ENCODE assay signal across 8 mouse cellular contexts in the genomic region with DNA sequence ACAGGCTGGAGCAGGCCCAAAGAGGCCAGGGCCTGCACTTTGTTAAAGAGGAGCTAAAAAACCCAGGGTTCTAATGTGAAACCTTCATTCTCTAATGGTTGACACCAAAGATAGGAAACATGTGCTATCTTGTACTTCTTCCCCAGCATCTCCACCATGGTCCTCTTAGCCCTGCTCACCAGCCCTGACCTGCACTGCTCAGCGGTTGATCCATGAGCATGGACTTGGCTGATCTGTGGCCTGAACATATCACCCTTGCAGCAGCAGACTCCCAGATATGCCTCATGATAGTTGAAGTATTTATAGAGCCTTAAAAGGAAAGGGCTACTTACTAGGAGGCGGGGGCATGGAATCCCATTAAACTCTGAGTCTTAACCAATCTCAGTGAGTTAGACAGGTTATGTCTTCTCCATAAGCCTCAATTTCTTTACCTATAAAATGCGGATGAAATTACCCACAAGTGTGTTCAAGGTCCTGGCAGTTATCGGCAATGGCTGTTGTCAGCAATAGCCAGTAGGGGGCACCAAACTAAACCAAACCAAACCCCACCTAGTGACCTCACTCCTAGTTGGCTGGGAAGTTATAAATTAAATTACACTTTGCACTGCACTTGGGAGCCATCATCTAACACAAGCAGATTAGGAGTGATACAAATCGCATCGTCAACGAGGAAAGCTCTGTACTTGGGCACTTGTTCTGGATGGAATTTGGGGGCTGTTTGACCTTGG. TPM values are rescaled to one million over a fixed set of nuclear protein-coding genes. Genes with fewer than 3 reads are reported as not detected.
A peak's percentile ranks its signal among the peaks of the same experiment; 100 is the strongest.
DNase-seq lines count a peak whose midpoint lies in the region; ATAC-seq and TF ChIP-seq lines count a peak whose summit lies in the region.

No protein-coding gene starts in this region.

- WGBS in forebrain, embryonic 15.5 days = 7% methylated on average over 7 of the region's 7 CpGs
- 5% methylated on average over 7 of the region's 7 CpGs for WGBS in liver, postnatal 0 days (ENCODE audit: insufficient replicate concordance)
- WGBS in neural tube, embryonic 14.5 days = 6% methylated on average over 7 of the region's 7 CpGs
- WGBS in thymus, adult 2 months = 5% methylated on average over 7 of the region's 7 CpGs

- no peak for TF ChIP-seq EP300 in MEL (IDR thresholded peaks at IDR 0.05; ENCODE audit: low read depth in 1 of 2, low read length in 2 of 2)
- TF ChIP-seq EP300 in liver, postnatal 0 days (IDR thresholded peaks at IDR 0.05; ENCODE audit: low read depth) = no peak

- intact Hi-C loops in heart, postnatal 25 days (cut with DNase I) = loop anchor here (2.0 to 5.0 kb wide), 3 partner anchors 105 to 263 kb away; no protein-coding TSS in a partner anchor

- no peaks in the 10 kb centered on the region for H3K9me3 ChIP-seq in MEL (replicated peaks; ENCODE audit: insufficient read depth, low read length)
- no peaks in the 10 kb centered on the region for H3K9me3 ChIP-seq in forebrain, embryonic 15.5 days
- H3K9me3 ChIP-seq in liver, postnatal 0 days (ENCODE audit: low read length) = no peaks in the 10 kb centered on the region
- no peaks in the 10 kb centered on the region for H3K9me3 ChIP-seq in neural tube, embryonic 14.5 days (ENCODE audit: control insufficient read depth, low read length)

- no peaks in the 10 kb centered on the region for H3K79me2 ChIP-seq in MEL (ENCODE audit: control insufficient read depth, insufficient read depth, low read length, poor library complexity)

- H3K4me3 ChIP-seq in MEL (ENCODE audit: control insufficient read depth in 1 of 2, insufficient read depth in 1 of 2, low read depth in 2 of 2, low read length in 2 of 2) = no peak overlapping the region
- H3K4me3 ChIP-seq in forebrain, embryonic 15.5 days = peak overlapping the region; percentile 44
- H3K4me3 ChIP-seq in liver, postnatal 0 days (ENCODE audit: low read depth, low read length) = no peak overlapping the region
- H3K4me3 ChIP-seq in neural tube, embryonic 14.5 days (ENCODE audit: low read depth, low read length) = peak overlapping the region; percentile 29
- no peak overlapping the region for H3K4me3 ChIP-seq in thymus, adult 2 months (ENCODE audit: control insufficient read depth, insufficient read depth, low read length)

- no peak overlapping the region for H3K9ac ChIP-seq in MEL (ENCODE audit: control insufficient read depth, low read depth, low read length, poor library complexity, severe bottlenecking)
- H3K9ac ChIP-seq in forebrain, embryonic 15.5 days (replicated peaks) = peak overlapping the region; percentile 64
- no peak overlapping the region for H3K9ac ChIP-seq in liver, postnatal 0 days (replicated peaks)
- peak overlapping the region; percentile 62 for H3K9ac ChIP-seq in neural tube, embryonic 14.5 days (replicated peaks; ENCODE audit: low read depth, low read length)

- no peak for TF ChIP-seq POLR2A in MEL (IDR thresholded peaks at IDR 0.05; ENCODE audit: control insufficient read depth in 1 of 2, insufficient read depth in 1 of 2, low read depth in 1 of 2, low read length in 2 of 2, poor library complexity in 1 of 2)
- no peak for TF ChIP-seq POLR2A in thymus, adult 2 months (IDR thresholded peaks at IDR 0.05; ENCODE audit: control insufficient read depth, extremely low read depth, insufficient read depth, low read length, poor library complexity)

- H3K4me1 ChIP-seq in MEL (ENCODE audit: control insufficient read depth in 1 of 2, insufficient read depth in 2 of 2, low read length in 2 of 2) = peaks cover 0 to 4% of the 10 kb centered on the region in 2 experiments; a peak in 2 of 4 replicates
- H3K4me1 ChIP-seq in forebrain, embryonic 15.5 days = peaks cover 8% of the 10 kb centered on the region
- H3K4me1 ChIP-seq in liver, postnatal 0 days (ENCODE audit: insufficient read depth) = peaks cover under 1% of the 10 kb centered on the region; the same call in 1 of the 2 replicates
- no peaks in the 10 kb centered on the region for H3K4me1 ChIP-seq in neural tube, embryonic 14.5 days (ENCODE audit: control insufficient read depth, insufficient read depth, low read length)
- H3K4me1 ChIP-seq in thymus, adult 2 months (replicated peaks; ENCODE audit: control insufficient read depth, insufficient read depth, low read length) = no peaks in the 10 kb centered on the region

- no peak overlapping the region for H3K27ac ChIP-seq in MEL (ENCODE audit: control insufficient read depth, low read depth, low read length)
- H3K27ac ChIP-seq in forebrain, embryonic 15.5 days (replicated peaks) = peak overlapping the region; percentile 70
- no peak overlapping the region for H3K27ac ChIP-seq in liver, postnatal 0 days (ENCODE audit: low read depth)
- peak overlapping the region; percentile 81 for H3K27ac ChIP-seq in neural tube, embryonic 14.5 days (ENCODE audit: low read depth, low read length)
- H3K27ac ChIP-seq in thymus, adult 2 months (ENCODE audit: control insufficient read depth, insufficient read depth, low read length) = no peak overlapping the region

- TF ChIP-seq CTCF in MEL (IDR thresholded peaks at IDR 0.05 in 2 of 3, conservative IDR thresholded peaks at IDR 0.05 in 1 of 3; ENCODE audit: control insufficient read depth in 1 of 3, insufficient read depth in 1 of 3, low read depth in 2 of 3, low read length in 3 of 3, poor library complexity in 1 of 3, severe bottlenecking in 1 of 3) = peak; percentile 79 to 94 (median 92)
- TF ChIP-seq CTCF in liver, postnatal 0 days (IDR thresholded peaks at IDR 0.05; ENCODE audit: low read depth) = peak; percentile 87
- TF ChIP-seq CTCF in thymus, adult 2 months (IDR thresholded peaks at IDR 0.05; ENCODE audit: borderline replicate concordance, control insufficient read depth, extremely low read depth, insufficient read depth, low read length, poor library complexity) = no peak

- peaks cover 0 to under 1% of the 10 kb centered on the region in 2 experiments; a peak in 1 of 4 replicates for H3K36me3 ChIP-seq in MEL (ENCODE audit: control insufficient read depth in 1 of 2, insufficient read depth in 2 of 2, low read length in 2 of 2)
- no peaks in the 10 kb centered on the region for H3K36me3 ChIP-seq in forebrain, embryonic 15.5 days
- no peaks in the 10 kb centered on the region for H3K36me3 ChIP-seq in liver, postnatal 0 days (replicated peaks; ENCODE audit: insufficient read depth, low read length)
- no peaks in the 10 kb centered on the region for H3K36me3 ChIP-seq in neural tube, embryonic 14.5 days (ENCODE audit: control insufficient read depth, insufficient read depth, low read length)
- no peaks in the 10 kb centered on the region for H3K36me3 ChIP-seq in thymus, adult 2 months (ENCODE audit: control insufficient read depth, insufficient read depth, low read length)

- H3K4me2 ChIP-seq in forebrain, embryonic 15.5 days (replicated peaks) = peak overlapping the region; percentile 65
- H3K4me2 ChIP-seq in liver, postnatal 0 days (ENCODE audit: low read depth, low read length) = no peak overlapping the region
- H3K4me2 ChIP-seq in neural tube, embryonic 14.5 days (ENCODE audit: low read depth, low read length) = peak overlapping the region; percentile 42

- peaks cover 4 to 13% of the 10 kb centered on the region in 2 experiments for H3K27me3 ChIP-seq in MEL (ENCODE audit: control insufficient read depth in 1 of 2, insufficient read depth in 2 of 2, low read length in 2 of 2)
- H3K27me3 ChIP-seq in forebrain, embryonic 15.5 days = peaks cover 20% of the 10 kb centered on the region; the same call in 1 of the 2 replicates
- H3K27me3 ChIP-seq in liver, postnatal 0 days (ENCODE audit: insufficient read depth, low read length) = peaks cover 13% of the 10 kb centered on the region
- H3K27me3 ChIP-seq in neural tube, embryonic 14.5 days (ENCODE audit: control insufficient read depth, insufficient read depth, low read length) = no peaks in the 10 kb centered on the region
- no peaks in the 10 kb centered on the region for H3K27me3 ChIP-seq in thymus, adult 2 months (ENCODE audit: control insufficient read depth, insufficient read depth, low read length)

- peak; percentile 80 for DNase-seq in MEL (ENCODE audit: low read depth, low spot score)
- peak; percentile 77 for DNase-seq in cerebellum, adult 11 months
- peak; percentile 16 for DNase-seq in heart, postnatal 25 days (ENCODE audit: low spot score)
- peak; percentile 71 to 80 for DNase-seq in kidney, postnatal 4 days
- DNase-seq in liver, postnatal 0 days = peak; percentile 68
- peak; percentile 64 for DNase-seq in thymus, adult 2 months

- peak; percentile 78 for ATAC-seq in forebrain, embryonic 15.5 days (replicated peaks)
- ATAC-seq in liver, postnatal 0 days = peak; percentile 67
- ATAC-seq in neural tube, embryonic 14.5 days (ENCODE audit: low read depth) = peak; percentile 83

- TF ChIP-seq RAD21 in MEL (IDR thresholded peaks at IDR 0.05; ENCODE audit: low read depth, low read length) = peak; percentile 81

TF ChIP-seq in MEL, 35 proteins besides CTCF, POLR2A, EP300 and RAD21:
- TF ChIP-seq USF1 (IDR thresholded peaks at IDR 0.05; ENCODE audit: low read depth, low read length) = no peak
- TF ChIP-seq ZC3H11A (IDR thresholded peaks at IDR 0.05; ENCODE audit: low read depth, low read length) = peak; percentile 52
- TF ChIP-seq SIN3A (IDR thresholded peaks at IDR 0.05; ENCODE audit: low read length) = peak; percentile 40; the same call in 1 of the 2 replicates
- TF ChIP-seq HCFC1 (IDR thresholded peaks at IDR 0.05; ENCODE audit: low read depth, low read length) = no peak
- TF ChIP-seq BHLHE40 (IDR thresholded peaks at IDR 0.05; ENCODE audit: borderline replicate concordance, low read depth, low read length) = no peak
- peak; percentile 57; the same call in 1 of the 2 replicates for TF ChIP-seq MAZ (IDR thresholded peaks at IDR 0.05; ENCODE audit: low read depth, low read length)
- TF ChIP-seq JUND (IDR thresholded peaks at IDR 0.05; ENCODE audit: low read depth, low read length) = no peak
- no peak for TF ChIP-seq MYB (IDR thresholded peaks at IDR 0.05; ENCODE audit: low read depth, low read length)
- peak; percentile 66 for TF ChIP-seq SMC3 (IDR thresholded peaks at IDR 0.05; ENCODE audit: low read depth, low read length)

RNA-seq across cellular contexts. Expression of a gene that starts 5.9 kb away (rescaled TPM):
- total RNA-seq in MEL (2012; rRNA removed) = 11.4 and 12.7 TPM in 2 replicates
- 10 to 100 TPM in 1 of 2 experiments, not detected in 1; 24.0 TPM for polyA plus RNA-seq in MEL (2012; ENCODE audit: insufficient read depth in 1 of 2, insufficient read length in 2 of 2, low read depth in 1 of 2, low replicate concordance in 2 of 2, missing spikeins in 1 of 2)
- 32.5 and 33.5 TPM in 2 replicates for polyA plus RNA-seq in forebrain, embryonic 15.5 days (2015; fragmentation: Nextera tagmentation; extraction: Ambion mirVana)
- 1 to 10 TPM; 6.9 to 7.0 TPM for total RNA-seq in heart, postnatal 25 days (2021)
- polyA plus RNA-seq in liver, postnatal 0 days (2015; fragmentation: Nextera tagmentation; extraction: Ambion mirVana) = 15.3 and 16.2 TPM in 2 replicates
- polyA plus RNA-seq in neural tube, embryonic 14.5 days (2014; fragmentation: Nextera tagmentation; extraction: Ambion mirVana) = 32.4 and 32.5 TPM in 2 replicates
- polyA plus RNA-seq in thymus, adult 2 months (2012; rRNA removed) = 33.4 and 36.4 TPM in 2 replicates

Comparison
In these comparisons a context has a peak if more than half of its experiments do, and no peak if none do; other contexts are left out.
1. DNase-seq: peak in every context shown above with its lines; median percentile 80 in MEL; 77 in cerebellum, adult 11 months; 76 in kidney, postnatal 4 days; 68 in liver, postnatal 0 days; 64 in thymus, adult 2 months; 16 in heart, postnatal 25 days.
2. H3K27ac ChIP-seq: peak in forebrain, embryonic 15.5 days (single experiment) and neural tube, embryonic 14.5 days (single experiment); none in MEL (single experiment), liver, postnatal 0 days (single experiment) and thymus, adult 2 months (single experiment).
3. H3K4me3 ChIP-seq: peak in forebrain, embryonic 15.5 days (single experiment) and neural tube, embryonic 14.5 days (single experiment); none in MEL (0 of 2), liver, postnatal 0 days (single experiment) and thymus, adult 2 months (single experiment).
4. H3K9ac ChIP-seq: peak in forebrain, embryonic 15.5 days (single experiment) and neural tube, embryonic 14.5 days (single experiment); none in MEL (single experiment) and liver, postnatal 0 days (single experiment).
5. Peak in every context shown above with its lines, with median percentiles within 50 percentile points of each other: ATAC-seq.